Mouse (Mus musculus) neural tube, embryonic 13.5 days (tissue): ENCODE data around the gene Zbtb8os. TPM values are rescaled to one million over a fixed set of nuclear protein-coding genes. Genes with fewer than 3 reads are reported as not detected.

ENCODE experiments used
- ATAC-seq: fragments of 200-750 bp; cut with Nextera tagmentation; 2 replicates; pipeline ENCODE4 v1.8.0; 2017; ENCODE audit warnings: low read depth, mild to moderate bottlenecking, moderate TSS enrichment, moderate library complexity
- H3K27ac ChIP-seq: fragments of 300-500 bp; sonication (generic); replicated peaks from 2 replicates; pipeline ENCODE4 v1.5.1; 2015; ENCODE audit warnings: moderate library complexity, mild to moderate bottlenecking, inconsistent platforms
- H3K27me3 ChIP-seq: fragments of 300-500 bp; sonication (generic); 2 replicates; pipeline ENCODE4 v1.6.1; 2015; ENCODE audit warnings: mild to moderate bottlenecking, inconsistent platforms
- H3K36me3 ChIP-seq: fragments of 300-500 bp; sonication (generic); 2 replicates; pipeline ENCODE4 v1.6.1; 2015; ENCODE audit warnings: mild to moderate bottlenecking, inconsistent platforms
- H3K4me1 ChIP-seq: fragments of 300-500 bp; sonication (generic); replicated peaks from 2 replicates; pipeline ENCODE4 v1.6.1; 2015; ENCODE audit warnings: inconsistent platforms
- H3K4me2 ChIP-seq: fragments of 300-500 bp; sonication (generic); 2 replicates; pipeline ENCODE4 v1.6.1; 2015; ENCODE audit warnings: inconsistent platforms, mild to moderate bottlenecking, moderate library complexity
- H3K4me3 ChIP-seq: fragments of 300-500 bp; sonication (generic); 2 replicates; pipeline ENCODE4 v1.5.1; 2015; ENCODE audit warnings: mild to moderate bottlenecking, inconsistent platforms
- H3K9ac ChIP-seq: fragments of 300-500 bp; sonication (generic); 2 replicates; pipeline ENCODE4 v1.6.1; 2015; ENCODE audit warnings: moderate library complexity, mild to moderate bottlenecking, inconsistent platforms
- H3K9me3 ChIP-seq: fragments of 300-500 bp; sonication (generic); 2 replicates; pipeline ENCODE4 v1.6.1; 2016; ENCODE audit warnings: inconsistent platforms
- WGBS: fragments of 180-500 bp; shearing (Covaris S2); methylation state at CpG from one replicate; pipeline ENCODE4 v1.1.7; 2015; 5-methylcytosine and 5-hydroxymethylcytosine counted together
- polyA plus RNA-seq: library from polyadenylated mRNA; unstranded; fragments of >200 nt; fragmentation: Nextera tagmentation; extraction: Ambion mirVana; gene quantifications from 2 replicates; pipeline ENCODE4 v1.2.1, GENCODE M21; 2015

Gene Zbtb8os
- polyA plus RNA-seq, 1 experiment from 2014 or later, result 28.2 TPM

- Histone ChIP-seq H3K4me3 (no peak overlapping the region), H3K4me1 (0 out of 2 replicates have a peak, but pooled peaks cover 4% of the 10 kb centered on the region), H3K27ac (no peak overlapping the region), H3K9ac (no peak overlapping the region), H3K4me2 (no peak overlapping the region), H3K27me3 (no peaks in the 10 kb centered on the region), H3K9me3 (no peaks in the 10 kb centered on the region), H3K36me3 (no peaks in the 10 kb centered on the region)
- ATAC-seq, result no peak
- WGBS, result 59% methylated on average over 10 of the region's 10 CpGs
Measured at GRCm38 (mm10) chr4:129299121-129299520, 36.4 kb upstream of the Zbtb8os start.

DNA sequence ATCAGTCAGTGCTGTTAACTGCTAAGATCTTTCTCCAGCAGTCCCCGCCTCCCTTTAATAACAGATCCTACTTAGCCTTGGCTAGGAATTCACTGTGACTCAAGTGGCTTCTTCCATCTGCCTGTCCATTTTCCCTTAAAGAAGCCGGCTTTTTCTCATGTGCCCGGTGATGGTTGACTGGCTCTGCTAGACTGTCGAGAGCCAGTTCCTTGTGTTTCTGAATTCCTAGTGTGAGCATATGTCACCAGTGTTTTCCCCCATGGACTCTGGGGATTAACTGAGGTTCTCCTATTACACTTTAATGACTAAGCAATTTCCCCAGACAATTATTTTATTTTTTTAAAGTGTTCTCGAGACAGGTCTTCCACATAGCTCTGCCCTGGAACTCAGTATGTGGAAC is 32.1 kb upstream of the Zbtb8os start:
- Histone ChIP-seq H3K9ac (no peak overlapping the region), H3K27ac (no peak overlapping the region), H3K36me3 (peaks cover 30% of the 10 kb centered on the region), H3K4me1 (0 out of 2 replicates have a peak, but pooled peaks cover 4% of the 10 kb centered on the region), H3K4me3 (no peak overlapping the region), H3K27me3 (no peaks in the 10 kb centered on the region), H3K4me2 (no peak overlapping the region), H3K9me3 (no peaks in the 10 kb centered on the region)
- no peak for ATAC-seq
- whole genome bisulfite sequencing, result 63% methylated on average over 5 of the region's 5 CpGs

DNA sequence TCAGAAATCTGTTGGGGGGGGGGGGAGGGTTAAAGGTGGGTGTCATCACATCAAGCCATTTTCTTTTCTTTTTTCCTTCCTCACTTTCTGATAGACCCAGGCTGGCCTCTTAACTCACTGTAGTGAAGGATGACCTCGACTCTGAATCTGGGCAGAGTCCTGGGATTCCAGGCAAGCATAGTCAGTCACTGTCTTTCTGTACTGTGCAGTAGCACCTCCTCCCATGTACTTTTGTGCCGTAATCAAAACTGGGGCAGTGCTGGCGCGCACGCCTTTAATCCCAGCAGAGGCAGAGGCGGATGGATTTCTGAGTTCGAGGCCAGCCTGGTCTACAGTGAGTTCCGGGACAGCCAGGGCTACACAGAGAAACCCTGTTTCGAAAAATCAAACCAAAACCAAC is 31.7 kb upstream of the Zbtb8os start:
- Histone ChIP-seq H3K27me3 (no peaks in the 10 kb centered on the region), H3K4me2 (no peak overlapping the region), H3K27ac (no peak overlapping the region), H3K9me3 (no peaks in the 10 kb centered on the region), H3K4me1 (0 out of 2 replicates have a peak, but pooled peaks cover 4% of the 10 kb centered on the region), H3K9ac (no peak overlapping the region), H3K36me3 (peaks cover 34% of the 10 kb centered on the region), H3K4me3 (no peak overlapping the region)
- 89% methylated on average over 9 of the region's 9 CpGs for WGBS
- peak; percentile 27; the same call in 1 of the 2 replicates for ATAC-seq

DNA sequence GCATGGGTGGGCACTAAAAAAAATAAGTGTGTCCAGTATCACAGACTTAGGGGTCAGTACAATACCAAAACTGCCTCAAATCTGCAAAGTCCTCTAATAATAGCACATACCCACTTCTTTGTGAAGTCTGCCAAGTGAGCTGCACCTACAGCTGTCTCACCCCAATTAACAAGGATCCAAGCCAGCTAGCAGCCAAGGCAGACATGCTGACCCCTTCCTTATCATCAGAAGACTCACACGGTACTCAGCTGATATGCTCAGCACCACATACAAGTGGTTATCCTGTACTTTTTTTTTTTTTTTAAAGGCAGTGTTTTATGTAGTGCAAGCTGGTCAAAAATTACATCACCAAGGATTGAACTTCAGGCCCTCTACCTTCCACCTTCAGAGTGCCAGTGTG is 31.2 kb upstream of the Zbtb8os start:
- no peak overlapping the region for H3K4me3 ChIP-seq
- no peak overlapping the region for H3K27ac ChIP-seq
- 81% methylated on average over 1 of the region's 1 CpGs for WGBS
- no peak overlapping the region for H3K4me2 ChIP-seq
- no peaks in the 10 kb centered on the region for H3K27me3 ChIP-seq
- 0 out of 2 replicates have a peak, but pooled peaks cover 2% of the 10 kb centered on the region for H3K4me1 ChIP-seq
- H3K9ac ChIP-seq, result no peak overlapping the region
- ATAC-seq, result no peak
- no peaks in the 10 kb centered on the region for H3K9me3 ChIP-seq
- H3K36me3 ChIP-seq, result peaks cover 39% of the 10 kb centered on the region

- H3K9ac ChIP-seq, result no peak overlapping the region
- WGBS, result 98% methylated on average over 1 of the region's 1 CpGs
- peaks cover 69% of the 10 kb centered on the region for H3K36me3 ChIP-seq
- no peaks in the 10 kb centered on the region for H3K4me1 ChIP-seq
- H3K4me3 ChIP-seq, result no peak overlapping the region
- H3K4me2 ChIP-seq, result no peak overlapping the region
- H3K27ac ChIP-seq, result no peak overlapping the region
- H3K27me3 ChIP-seq, result no peaks in the 10 kb centered on the region
- no peaks in the 10 kb centered on the region for H3K9me3 ChIP-seq
- no peak for ATAC-seq
Measured at GRCm38 (mm10) chr4:129307936-129308335, 27.6 kb upstream of the Zbtb8os start.

DNA sequence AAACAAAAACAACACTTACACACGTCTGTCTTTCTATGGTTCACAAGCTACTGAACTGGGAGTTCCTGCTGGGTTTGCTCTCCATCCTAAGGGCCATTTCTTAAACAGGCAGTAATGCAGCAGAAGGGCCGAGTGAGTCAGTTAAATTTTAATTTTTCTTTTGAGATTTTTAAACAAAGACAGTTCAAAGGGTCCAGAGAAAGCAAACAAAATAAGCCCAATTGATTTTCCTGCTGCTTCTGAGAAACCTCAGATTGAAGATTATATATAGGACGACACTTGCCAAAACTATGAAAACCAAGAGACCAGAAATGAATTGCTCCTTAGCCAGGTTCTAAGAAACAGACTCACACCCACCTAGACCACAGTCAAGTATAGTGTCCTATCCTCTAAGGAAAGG is 21.6 kb upstream of the Zbtb8os start:
- no peak overlapping the region for H3K4me3 ChIP-seq
- H3K4me1 ChIP-seq, result no peaks in the 10 kb centered on the region
- H3K27ac ChIP-seq, result no peak overlapping the region
- WGBS, result 91% methylated on average over 3 of the region's 3 CpGs
- no peaks in the 10 kb centered on the region for H3K9me3 ChIP-seq
- H3K36me3 ChIP-seq, result peaks cover 91% of the 10 kb centered on the region
- ATAC-seq, result no peak
- no peak overlapping the region for H3K4me2 ChIP-seq
- H3K27me3 ChIP-seq, result no peaks in the 10 kb centered on the region
- no peak overlapping the region for H3K9ac ChIP-seq

GRCm38 (mm10) chr4:129320876-129321275 is 14.6 kb upstream of the Zbtb8os start:
- ATAC-seq, result no peak
- no peak overlapping the region for H3K4me3 ChIP-seq
- WGBS, result 91% methylated on average over 1 of the region's 1 CpGs
- no peak overlapping the region for H3K4me2 ChIP-seq
- H3K36me3 ChIP-seq, result peaks cover 75% of the 10 kb centered on the region
- no peaks in the 10 kb centered on the region for H3K4me1 ChIP-seq
- H3K9me3 ChIP-seq, result no peaks in the 10 kb centered on the region
- no peak overlapping the region for H3K9ac ChIP-seq
- no peaks in the 10 kb centered on the region for H3K27me3 ChIP-seq
- no peak overlapping the region for H3K27ac ChIP-seq

DNA sequence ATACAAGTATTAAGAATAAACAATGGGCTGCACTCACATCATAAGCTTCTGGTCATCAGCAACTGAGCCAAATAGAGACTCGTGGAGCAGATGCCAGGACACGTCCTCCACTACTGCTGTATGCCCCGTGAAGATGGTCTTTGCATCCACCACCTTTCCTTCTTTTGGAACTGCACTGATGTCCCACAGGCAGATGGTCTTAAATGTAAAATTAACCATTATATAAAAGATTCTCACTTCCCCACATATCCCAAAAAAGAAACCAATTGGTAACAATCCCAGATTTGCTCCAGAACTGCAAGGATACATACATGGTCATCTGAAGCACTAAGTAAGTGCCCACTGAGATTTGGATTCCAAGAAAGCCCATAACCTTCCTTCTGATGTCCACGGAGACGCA is 13.5 kb upstream of the Zbtb8os start:
- 0 out of 2 replicates have a peak, but pooled peaks cover 4% of the 10 kb centered on the region for H3K4me1 ChIP-seq
- H3K9me3 ChIP-seq, result no peaks in the 10 kb centered on the region
- no peak overlapping the region for H3K27ac ChIP-seq
- no peak overlapping the region for H3K4me3 ChIP-seq
- peaks cover 72% of the 10 kb centered on the region for H3K36me3 ChIP-seq
- no peak for ATAC-seq
- H3K4me2 ChIP-seq, result no peak overlapping the region
- H3K27me3 ChIP-seq, result no peaks in the 10 kb centered on the region
- 95% methylated on average over 5 of the region's 5 CpGs for WGBS
- no peak overlapping the region for H3K9ac ChIP-seq

- Histone ChIP-seq H3K27me3 (no peaks in the 10 kb centered on the region), H3K36me3 (peaks cover 72% of the 10 kb centered on the region), H3K27ac (no peak overlapping the region), H3K4me3 (no peak overlapping the region), H3K4me1 (0 out of 2 replicates have a peak, but pooled peaks cover 4% of the 10 kb centered on the region), H3K9ac (no peak overlapping the region), H3K9me3 (no peaks in the 10 kb centered on the region), H3K4me2 (no peak overlapping the region)
- ATAC-seq, result no peak
- 95% methylated on average over 1 of the region's 1 CpGs for WGBS
Measured at GRCm38 (mm10) chr4:129323491-129323890, 12.0 kb upstream of the Zbtb8os start.

GRCm38 (mm10) chr4:129324756-129325155 is 10.7 kb upstream of the Zbtb8os start:
- WGBS, result 80% methylated on average over 1 of the region's 1 CpGs
- peaks cover 72% of the 10 kb centered on the region for H3K36me3 ChIP-seq
- no peak for ATAC-seq

DNA sequence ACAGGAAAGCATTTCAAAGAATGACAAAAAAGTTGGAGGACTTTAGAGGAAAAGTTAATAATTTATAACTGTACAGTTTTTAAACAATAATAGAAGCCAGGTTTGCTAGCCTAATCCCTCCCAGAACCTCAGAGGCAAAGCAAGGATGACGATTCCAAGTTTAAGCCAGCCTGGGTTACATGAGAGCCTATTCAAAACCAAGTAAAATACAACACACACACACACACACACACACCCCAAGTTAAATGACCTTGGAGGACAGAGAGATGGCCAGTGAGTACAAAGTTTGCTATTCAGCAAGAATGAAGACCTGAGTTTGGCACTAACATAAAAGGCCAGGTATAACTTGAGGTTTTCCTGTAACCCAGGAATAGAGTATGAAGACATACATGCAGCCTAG is 9.3 kb upstream of the Zbtb8os start:
- Histone ChIP-seq H3K4me2 (no peak overlapping the region), H3K36me3 (peaks cover 70% of the 10 kb centered on the region), H3K9me3 (no peaks in the 10 kb centered on the region), H3K4me1 (peaks cover 16% of the 10 kb centered on the region), H3K4me3 (no peak overlapping the region), H3K9ac (no peak overlapping the region), H3K27me3 (no peaks in the 10 kb centered on the region), H3K27ac (no peak overlapping the region)
- no peak for ATAC-seq
- WGBS, result 94% methylated on average over 1 of the region's 1 CpGs

More at GRCm38 (mm10) chr4:129324756-129325155, 10.7 kb upstream of the Zbtb8os start:
- H3K9ac ChIP-seq, result no peak overlapping the region
- H3K27ac ChIP-seq, result no peak overlapping the region
- no peak overlapping the region for H3K4me3 ChIP-seq
- 0 out of 2 replicates have a peak, but pooled peaks cover 4% of the 10 kb centered on the region for H3K4me1 ChIP-seq
- no peak overlapping the region for H3K4me2 ChIP-seq
- no peaks in the 10 kb centered on the region for H3K27me3 ChIP-seq
- no peaks in the 10 kb centered on the region for H3K9me3 ChIP-seq

DNA sequence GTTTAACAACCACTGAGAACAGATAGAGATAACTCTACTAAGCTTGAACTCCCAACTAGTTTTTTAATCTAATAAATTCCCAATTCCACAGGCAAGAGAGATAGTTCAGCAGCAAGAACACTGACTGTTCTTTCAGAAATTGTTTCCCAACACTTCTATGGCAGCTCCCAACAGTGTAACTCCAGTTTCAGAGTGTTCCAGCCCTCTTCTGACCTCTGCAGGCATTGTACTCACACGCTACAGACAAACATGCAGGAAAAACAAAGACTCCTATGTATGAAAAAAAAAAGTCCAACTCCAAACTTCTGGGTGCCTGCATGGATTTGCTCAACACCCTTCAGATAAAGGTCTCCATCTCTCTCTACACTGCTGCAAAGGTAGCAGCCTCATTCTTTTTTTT is 2.6 kb upstream of the Zbtb8os start:
- no peak for ATAC-seq
- Histone ChIP-seq H3K4me1 (peaks cover 53% of the 10 kb centered on the region), H3K27ac (0 out of 2 replicates have a peak overlapping the region, but pooled peaks have one; percentile 18), H3K27me3 (no peaks in the 10 kb centered on the region), H3K9me3 (no peaks in the 10 kb centered on the region), H3K9ac (peak overlapping the region; percentile 98), H3K4me3 (peak overlapping the region; percentile 95), H3K4me2 (peak overlapping the region; percentile 74), H3K36me3 (peaks cover 39% of the 10 kb centered on the region)
- 28% methylated on average over 1 of the region's 1 CpGs for WGBS

GRCm38 (mm10) chr4:129334677-129335215 is 749 bp upstream of the Zbtb8os start:
- Histone ChIP-seq H3K27me3 (no peaks in the 10 kb centered on the region), H3K36me3 (peaks cover 23% of the 10 kb centered on the region), H3K4me2 (peak overlapping the region; percentile 74), H3K4me1 (peaks cover 53% of the 10 kb centered on the region), H3K9ac (peak overlapping the region; percentile 98), H3K27ac (peak overlapping the region; percentile 98), H3K4me3 (peak overlapping the region; percentile 95), H3K9me3 (no peaks in the 10 kb centered on the region)
- WGBS, result under 1% methylated on average over 62 of the region's 62 CpGs
- no peak; the same call in 1 of the 2 replicates for ATAC-seq
